Mouse (Mus musculus) 416B (cell line): ENCODE results near the gene Evpl.

ENCODE experiments used
- DNase-seq: peaks from one replicate; pipeline ENCODE4 v3.0.0; 2011; ENCODE audit warnings: low read depth

Evpl gene

DNA sequence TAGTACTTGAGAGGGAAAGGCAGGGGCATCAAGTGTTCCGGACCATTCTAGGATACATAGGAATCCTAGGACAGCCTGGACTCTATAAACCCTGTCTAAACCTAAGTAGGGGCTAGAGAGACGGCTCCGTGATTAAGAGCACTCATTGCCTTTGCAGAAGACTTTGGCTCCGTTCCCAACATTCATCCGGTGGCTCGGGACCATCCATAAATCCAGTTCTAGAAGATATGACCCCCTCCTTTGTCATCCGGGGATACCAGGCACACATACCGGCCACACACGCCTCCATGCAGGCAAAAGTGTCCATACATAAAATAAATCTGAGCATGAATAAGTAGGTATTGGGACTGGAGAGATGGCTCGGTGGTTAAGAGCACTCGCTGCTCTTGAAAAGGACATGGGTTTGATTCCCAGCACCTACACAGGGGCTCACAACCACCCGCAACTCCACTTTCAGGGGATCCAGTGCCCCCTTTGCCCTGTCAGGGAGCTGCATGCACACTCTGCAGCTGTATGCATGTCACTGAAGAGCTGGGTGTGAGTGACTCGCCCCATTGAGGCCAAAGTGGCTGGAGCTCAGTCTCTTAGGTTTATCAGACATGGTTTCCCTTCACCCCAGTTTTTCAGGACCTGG lies 23.9 kb downstream of the Evpl start:
- no peak for DNase-seq

DNA sequence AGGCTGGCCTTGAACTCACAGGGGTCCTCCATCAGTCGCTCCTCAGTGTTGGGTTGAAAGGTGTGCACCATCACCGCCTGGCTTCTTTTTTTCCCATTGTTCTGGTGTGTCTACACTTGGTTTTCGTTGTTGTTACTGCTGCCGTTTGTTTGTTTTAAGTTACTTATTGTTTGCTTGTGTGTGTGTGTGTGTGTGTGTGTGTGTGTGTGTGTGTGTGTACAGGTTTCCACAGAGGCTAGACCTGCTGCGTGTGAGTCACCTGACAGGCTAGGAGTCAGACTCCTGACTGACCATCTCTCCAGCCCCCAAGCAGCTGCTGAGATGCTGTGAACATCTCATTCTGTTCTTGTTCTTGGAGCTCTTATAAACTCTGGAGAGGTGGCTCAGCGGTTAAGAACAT lies 25.0 kb downstream of the Evpl start:
- no peak for DNase-seq

DNA sequence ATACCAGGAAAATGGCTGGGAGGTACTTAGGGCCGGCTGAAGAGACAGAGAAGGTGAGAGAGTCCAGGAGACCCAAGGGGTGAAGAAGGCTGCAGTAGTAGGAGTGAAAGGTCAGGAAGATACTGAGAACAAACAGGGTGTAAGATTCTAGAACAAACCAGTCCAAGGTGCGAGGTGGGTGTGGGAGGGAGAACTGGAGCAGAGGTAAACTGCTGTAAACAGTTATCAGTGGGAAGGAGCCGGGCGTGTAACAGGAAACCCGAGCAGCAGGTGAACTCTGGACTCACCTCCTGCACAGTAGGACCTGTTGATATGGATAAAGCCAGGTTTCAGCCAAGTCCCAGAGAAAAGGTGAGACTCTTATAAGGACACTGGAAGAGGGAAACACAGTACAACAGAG lies 27.2 kb downstream of the Evpl start:
- no peak for DNase-seq

DNA sequence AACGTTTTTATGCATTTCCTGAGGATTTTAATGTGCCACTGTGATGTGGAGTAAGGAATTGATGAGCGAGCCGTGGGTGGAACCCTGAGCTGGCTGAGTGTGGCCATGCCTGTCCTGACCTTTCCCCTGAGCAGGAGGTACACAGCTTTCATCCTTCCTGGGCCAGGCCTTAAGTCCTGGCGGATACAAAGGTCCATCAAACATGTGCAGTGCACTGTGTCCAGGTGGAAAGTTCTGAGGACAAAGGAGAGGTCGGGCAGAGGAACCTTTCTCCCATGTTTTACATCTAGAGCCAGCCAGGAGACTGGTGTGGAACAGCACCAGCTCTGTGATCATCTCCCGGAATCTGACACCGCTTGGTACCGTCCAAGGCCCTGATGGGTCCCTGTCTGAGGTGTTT lies 28.6 kb downstream of the Evpl start:
- DNase-seq = no peak

DNA sequence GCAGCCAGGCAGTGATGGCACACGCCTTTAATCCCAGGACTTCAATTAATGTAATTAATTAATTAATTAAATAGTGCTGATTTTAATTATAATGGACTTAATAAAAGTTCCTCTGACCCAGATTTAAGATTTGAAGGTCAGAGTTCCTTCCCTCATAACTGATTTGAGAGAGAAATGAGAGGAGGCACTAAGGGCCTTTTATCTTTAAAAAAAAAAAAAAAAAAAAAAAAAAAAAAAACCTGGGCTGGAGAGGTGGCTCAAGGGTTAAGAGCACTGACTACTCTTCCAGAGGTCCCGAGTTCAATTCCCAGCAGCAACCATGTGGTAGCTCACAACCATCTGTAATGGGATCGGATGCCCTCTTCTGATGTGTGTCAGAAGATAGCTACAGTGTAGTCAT lies 29.2 kb downstream of the Evpl start:
- DNase-seq = no peak

DNA sequence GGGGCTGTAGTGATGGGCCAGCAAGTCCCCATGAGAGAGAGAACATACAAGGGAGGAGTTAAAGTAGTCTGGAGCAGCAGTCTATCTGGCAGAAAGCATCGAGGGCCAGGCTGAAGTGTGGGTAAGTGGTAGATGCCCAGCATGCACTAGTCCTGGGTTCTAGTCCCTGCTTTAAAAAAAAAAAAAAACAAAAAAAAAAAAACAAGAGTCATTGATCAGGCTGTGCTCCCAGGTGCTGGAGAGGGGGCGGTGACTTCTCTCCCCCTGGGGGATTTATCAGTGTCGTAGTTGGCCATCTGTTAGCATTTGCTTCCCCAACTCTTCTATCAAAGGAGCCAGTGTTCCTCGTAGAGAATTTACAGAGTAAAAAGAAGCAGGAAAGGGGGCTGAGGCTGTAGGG lies 31.2 kb downstream of the Evpl start:
- DNase-seq = no peak

DNA sequence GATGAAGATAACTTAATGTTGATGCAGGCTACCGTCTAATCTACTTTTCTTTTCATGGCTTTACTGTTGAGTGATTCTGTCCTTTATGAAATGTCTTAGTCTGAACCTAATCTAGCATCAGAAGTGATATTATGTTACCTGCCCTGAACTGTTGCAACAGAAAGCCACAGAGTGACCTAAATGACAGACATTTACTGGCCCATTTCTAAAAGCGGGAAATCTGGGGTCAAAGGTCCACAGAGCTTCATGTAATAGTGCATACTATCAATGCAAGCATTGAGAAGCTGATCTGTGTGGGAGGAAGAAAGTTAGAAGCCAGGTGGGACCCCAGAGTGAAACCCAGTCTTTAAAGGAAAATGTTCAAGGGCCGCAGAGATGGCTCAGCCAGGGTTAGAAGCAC lies 34.7 kb downstream of the Evpl start:
- DNase-seq = peak; percentile 51

DNA sequence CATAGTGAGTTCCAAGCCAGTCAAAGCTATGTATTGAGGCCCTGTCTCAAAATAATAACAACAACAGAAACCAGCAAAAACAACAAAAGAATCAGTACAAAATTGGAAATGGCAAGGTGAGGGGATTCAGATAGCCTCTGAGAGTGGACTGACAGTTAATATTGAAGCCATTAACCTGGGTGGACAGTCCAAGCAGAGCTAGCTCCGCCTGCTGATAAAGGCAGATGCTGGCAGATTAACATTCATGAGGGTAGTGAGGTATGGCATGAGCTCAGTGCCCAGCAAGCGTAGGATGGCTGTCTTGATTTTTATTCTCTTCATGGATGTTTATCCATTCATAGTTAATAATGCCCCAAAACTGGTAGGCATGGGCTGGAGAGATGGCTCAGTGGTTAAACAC lies 36.7 kb downstream of the Evpl start:
- no peak for DNase-seq

DNA sequence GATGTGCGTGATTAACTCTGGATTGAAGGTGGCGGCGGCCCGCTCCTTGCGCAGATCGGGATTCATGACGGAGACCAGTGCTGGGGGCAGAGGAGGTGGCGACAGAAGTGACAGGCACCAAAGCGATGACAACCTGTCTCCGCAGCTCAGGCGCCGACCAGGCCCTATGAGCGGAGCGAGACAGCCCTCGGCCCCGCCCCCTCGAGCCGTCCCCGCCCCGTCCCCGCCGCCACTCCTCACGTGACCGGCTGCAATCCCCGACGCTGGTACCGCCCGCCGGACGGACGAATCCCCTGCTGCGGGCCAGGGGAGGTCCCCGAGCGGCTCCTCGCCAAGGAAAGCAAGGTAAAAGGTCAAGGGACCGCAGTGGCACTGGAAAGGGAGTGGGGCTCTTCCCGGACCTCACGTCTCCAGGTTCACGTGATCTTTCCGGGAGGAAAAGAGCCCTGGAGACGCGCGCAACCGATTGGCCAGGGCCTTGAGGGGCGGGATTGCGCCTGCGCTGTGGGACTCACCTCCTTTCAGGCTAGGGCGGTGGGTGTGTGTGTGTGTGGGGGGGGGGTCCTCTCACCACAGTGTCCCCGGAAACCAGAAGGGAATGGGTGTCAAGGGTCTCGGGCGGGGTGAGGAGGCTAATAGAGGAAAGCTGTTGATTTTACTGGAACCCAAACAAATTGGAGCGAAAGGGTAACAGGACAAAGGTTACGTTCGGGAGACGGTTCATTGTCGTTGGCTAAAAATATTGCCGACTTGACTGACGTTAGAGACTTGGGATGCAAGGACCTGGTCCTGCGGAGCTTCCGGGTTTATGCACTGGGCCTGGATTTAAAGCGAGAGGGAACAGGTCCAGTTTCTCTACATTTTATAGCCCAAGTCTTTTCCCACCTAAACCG lies 39.0 kb downstream of the Evpl start, which contains the start of the genes Ten1 and Acox1:
Gene Ten1, plus strand, starts transcription at position 217 of the 893 bp plus-strand sequence.
Gene Acox1, minus strand, starts transcription at position 407 of the 893 bp plus-strand sequence.
- peak; percentile 97 for DNase-seq

DNA sequence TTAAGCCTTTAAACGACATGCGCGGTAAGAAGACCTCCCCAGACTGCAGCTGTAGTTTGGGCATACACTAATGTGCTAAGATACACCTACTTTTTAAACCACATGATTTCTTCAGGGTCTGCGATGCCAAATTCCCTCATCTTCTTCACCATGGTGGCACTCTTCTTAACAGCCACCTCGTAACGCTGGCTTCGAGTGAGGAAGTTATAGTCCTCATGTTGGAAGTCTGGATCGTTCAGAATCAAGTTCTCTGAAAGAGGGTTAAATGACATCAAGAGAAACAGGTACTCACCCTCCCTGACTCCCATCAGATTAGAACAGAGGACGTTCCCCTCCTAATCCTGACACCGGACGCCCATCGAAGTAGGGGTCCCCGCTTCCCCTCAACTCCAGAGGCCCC lies 39.7 kb downstream of the Evpl start:
- no peak for DNase-seq

DNA sequence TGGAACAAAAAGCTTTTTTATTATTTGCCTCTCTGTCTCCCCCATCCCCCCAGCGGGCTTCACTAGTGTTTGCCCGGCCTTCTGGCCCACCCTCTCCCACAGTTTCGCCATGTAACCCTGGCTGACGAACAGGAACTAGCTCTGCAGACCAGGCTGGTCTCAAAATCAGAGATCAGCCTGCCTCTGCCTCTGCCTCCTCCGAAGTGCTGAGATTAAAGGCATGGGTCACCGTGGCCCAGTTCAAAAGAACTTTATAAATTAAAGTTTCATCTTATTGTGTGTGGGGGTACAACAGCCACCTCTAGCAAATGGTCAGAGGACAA lies 40.3 kb downstream of the Evpl start:
- DNase-seq = peak; percentile 54

DNA sequence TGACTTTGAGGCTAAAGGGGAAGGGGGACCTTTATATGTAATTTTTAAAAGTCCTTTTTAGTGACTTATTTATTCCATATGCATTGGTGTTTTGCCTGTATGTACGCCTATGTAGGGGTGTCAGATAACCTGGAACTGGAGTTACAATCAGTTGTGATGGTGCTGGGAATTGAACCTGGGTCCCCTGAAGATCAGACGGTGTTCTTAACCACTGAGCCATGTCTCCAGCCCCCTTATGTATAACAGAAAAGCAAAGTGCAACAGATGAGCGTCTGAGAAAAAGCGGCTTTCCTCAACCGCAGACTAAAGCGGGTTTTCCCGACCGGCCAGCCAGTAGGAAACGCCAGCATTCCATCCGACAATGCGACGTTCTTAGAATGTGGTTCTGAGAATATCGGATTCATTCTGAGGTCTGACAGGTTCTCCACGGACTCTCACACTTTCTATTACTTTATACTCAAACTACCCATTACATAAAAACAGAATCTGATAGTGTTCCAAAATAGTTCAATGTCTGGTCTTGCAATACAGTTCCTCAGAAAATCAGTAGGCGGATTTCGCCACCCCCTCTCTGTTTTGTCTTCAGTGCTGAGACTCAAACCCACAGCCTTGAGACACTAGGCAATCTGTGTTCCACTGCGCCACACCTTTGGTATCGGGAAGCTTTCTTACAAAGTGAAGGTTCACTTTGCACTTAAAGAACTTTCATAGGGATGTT lies 40.9 kb downstream of the Evpl start:
- DNase-seq = peak; percentile 58

DNA sequence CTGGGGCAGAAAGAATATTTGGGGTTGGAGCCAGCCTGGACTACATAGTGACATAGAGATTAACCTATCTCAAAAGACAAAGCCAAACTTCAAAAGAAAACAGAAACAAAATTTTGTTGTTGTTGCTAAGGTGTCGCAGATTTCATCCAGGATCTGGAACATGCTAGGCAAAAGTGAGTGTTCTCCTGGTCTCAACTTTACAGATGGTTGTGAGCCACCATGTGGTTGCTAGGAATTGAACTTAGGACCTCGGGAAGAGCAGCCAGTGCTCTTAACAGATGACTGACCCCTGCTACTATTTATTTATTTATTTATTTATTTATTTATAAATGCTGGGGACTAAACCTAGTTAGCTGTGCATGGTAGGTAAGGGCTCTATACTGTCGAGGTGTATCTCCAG lies 41.5 kb downstream of the Evpl start:
- DNase-seq = no peak

DNA sequence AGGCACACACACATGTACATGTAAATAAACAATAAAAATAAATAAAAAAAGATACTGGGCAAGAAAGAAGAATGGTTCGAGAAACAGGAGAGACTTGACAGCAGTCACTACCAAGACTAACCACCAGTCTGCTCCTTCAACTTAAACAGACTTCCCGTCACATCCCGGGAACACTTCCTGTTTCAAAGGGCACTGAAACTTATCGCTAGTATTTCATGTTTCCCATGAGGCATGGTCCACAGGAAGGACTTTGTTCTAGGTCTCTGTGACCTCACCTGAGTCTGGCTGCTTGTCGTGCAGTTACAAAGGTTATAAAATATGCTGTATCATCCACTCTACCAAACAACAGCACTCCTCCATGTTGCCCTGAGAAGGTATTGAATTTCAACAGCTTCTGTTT lies 42.6 kb downstream of the Evpl start:
- peak; percentile 88 for DNase-seq

DNA sequence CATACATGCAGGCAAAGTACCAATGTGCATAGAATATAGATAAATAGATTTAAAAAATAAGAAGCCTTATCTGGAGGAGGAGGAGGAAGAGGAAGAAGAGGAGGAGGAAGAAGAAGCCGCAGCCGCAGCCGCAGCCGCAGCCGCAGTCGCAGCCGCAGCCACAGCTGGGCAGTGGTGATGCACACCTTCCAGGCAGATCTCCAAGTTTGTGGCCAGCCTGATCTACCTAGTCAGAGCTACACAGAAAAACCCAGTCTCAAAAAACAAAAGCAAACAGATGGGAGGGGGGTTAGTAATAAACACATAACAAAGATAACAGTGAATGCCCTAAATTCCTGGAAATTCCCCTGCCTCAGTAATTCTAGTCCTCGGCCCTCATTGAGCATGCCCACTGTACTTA lies 43.3 kb downstream of the Evpl start:
- peak; percentile 86 for DNase-seq

DNA sequence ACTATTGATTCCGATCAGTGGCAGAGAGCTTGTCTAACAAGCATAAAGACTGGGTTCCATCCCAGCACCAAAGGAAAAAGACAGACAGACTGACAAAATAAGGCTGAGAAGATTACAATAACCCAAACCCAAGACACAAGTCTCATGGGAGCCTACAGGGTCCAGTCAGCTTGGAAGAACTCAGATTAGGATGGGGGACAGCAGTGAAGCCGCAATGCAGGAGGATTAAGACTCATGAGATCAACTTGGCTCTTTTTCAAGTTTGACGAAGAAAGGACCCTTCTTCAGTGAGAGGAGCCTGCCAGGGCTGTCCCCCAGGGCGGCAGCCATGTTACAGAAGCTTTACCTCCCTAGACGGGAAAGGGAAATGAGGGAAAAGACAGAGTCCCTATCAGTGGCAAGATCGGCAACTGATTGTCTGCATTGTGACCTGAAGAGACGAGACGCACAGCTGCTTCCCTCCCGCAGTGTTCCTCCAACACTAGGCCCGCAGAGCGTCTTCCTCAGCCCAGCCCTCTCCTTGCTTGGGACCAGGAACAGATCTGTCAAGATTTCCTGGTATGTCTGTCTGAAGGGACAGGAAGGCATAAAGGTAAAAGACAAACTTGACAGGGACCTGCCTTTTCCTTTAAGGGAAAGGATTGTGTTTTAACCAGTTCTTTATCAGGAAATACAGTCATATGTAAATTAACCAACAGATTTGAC lies 50.5 kb downstream of the Evpl start:
- DNase-seq = no peak

DNA sequence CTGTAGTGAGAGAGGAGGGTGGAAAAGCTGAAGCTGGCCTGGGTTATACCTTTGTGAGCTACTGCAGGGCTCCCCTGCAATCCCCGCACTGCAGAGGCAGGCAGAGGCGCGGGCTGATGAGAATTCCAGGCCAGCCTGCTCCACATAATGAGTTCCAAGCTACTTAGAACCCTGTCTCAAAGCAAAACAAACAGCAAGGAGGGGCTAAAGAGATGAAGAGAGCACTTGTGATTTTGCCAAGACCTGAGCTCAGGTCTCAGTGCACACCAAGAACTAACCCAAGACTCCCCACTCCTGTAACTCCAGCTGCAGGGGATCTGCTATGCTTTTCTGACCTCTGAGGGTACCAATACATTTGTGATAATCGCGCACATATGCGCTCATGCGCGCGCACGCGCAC lies 51.5 kb downstream of the Evpl start:
- no peak for DNase-seq

DNA sequence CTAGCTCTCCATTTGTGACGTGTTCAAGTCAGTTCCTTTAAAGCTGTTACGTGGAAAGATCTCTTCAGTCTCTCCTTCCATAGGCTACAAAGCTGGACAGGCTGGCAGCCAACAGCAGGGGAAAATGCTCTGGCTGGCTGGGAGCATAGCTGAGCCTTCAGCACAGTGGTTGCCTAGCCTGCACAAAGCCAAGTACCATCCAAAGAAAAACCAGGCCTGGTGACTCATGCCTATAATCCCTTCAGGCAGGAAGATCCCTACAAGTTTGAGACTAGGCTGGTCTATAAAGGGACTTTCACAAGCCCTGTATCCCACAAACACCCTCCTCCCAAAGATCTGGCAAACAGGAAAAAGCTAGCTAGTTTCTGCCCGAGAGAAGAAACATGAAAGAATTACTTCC lies 52.0 kb downstream of the Evpl start:
- DNase-seq = no peak

DNA sequence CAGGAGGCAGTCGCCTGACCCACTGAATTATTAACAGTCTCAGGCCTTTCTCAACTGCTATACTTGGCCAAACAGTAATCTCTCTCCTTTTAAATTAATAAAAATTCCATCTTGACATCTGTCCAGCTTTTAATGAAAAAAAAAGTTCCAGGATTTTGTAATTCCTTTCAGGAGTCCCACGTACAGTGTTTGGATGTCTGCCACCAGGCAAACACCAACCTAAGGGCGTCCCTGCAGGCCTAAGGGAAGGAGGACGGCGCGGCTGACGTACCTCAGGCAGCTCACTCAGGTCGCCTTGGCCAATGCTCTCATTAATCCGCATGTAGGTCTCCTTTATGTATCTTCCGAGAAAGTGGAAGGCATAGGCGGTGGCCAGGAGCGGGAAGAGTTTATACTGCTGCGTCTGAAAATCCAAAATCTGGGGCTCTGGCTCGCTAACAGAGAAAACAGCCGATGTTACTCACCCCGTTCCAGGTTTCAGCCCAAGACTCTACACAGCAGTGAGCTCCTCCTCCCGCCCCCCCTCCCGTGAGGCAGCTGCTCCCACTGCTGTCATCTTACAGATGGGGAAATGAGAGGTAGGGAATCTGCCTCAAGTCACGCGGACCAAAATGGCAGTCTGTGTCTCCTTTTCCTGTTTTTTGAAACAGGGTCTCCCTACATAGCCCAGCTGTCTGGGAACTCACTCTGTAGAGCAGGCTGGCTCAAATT lies 59.3 kb downstream of the Evpl start:
- DNase-seq = no peak

DNA sequence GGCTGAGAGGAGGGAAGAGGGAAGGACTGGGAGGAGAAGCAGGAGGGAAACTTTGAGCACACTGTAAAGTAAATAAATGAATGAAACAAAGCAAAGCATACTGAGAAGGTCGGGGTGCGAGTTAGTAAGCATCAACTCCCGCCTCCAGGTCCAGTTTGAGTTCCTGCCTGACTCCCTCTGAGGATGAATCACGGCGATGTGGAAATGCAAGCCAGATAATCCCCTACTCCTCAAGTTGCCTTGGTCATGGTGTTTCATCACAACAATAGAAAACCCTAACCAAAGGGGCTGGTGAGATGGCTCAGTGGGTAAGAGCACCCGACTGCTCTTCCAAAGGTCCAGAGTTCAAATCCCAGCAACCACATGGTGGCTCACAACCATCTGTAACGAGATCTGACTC lies 61.9 kb downstream of the Evpl start:
- peak; percentile 73 for DNase-seq

DNA sequence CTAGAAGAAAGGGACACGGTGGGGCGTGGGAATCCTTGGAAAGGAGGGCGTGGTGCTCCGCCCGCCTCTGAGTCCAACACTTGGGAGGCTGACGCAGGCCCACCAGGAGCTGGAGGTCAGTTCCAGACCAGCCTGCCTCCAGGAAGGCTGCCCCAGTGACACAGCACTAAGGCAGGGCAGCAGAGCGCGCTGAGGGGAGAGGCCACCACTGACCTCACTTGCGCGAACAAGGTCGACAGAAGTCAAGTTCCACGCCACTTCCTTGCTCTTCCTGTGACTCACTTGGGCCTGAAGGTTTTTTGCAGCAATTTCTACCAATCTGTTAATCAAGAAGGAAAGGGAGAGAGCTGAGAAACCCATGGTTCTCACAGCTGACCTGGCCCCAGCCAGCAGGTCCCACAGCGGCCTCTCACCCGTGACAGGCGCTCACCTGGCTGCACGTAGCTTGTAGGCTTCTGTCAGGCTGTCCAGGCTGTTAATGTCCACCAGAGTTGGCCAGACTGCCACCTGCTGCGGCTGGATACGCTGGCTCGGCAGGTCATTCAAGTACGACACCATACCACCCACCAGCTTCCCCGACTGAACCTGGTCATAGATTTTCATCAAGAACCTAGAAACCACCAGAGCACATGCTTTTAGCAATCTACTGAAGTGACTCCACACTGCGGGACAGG lies 63.0 kb downstream of the Evpl start:
- peak; percentile 75 for DNase-seq
